Mouse (Mus musculus) thymus, postnatal 4 days (tissue): ENCODE results near the gene Naa50.

Experiments used
- DNase-seq: peaks from one replicate; pipeline ENCODE4 v3.0.0; 2021

Gene Naa50

DNA sequence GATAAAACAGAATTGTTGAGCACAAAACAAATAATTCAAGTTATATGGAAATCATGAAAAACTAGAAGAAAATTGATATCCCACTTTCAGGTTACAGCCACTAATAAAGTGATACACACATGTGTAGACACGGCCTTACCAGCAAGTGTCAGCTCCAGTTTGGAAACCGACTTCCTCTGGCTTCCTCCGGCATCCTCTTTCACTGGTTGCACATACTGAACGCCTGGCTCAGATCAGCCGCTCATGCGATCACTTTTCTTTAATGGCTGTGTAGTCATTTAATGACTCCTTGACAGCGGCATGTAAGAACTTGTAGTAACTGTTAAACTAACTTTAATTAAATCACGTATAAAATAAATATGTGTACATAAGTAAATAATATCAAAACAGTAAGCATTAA, 66.3 kb downstream of the Naa50 start:
- no peak for DNase-seq

DNA sequence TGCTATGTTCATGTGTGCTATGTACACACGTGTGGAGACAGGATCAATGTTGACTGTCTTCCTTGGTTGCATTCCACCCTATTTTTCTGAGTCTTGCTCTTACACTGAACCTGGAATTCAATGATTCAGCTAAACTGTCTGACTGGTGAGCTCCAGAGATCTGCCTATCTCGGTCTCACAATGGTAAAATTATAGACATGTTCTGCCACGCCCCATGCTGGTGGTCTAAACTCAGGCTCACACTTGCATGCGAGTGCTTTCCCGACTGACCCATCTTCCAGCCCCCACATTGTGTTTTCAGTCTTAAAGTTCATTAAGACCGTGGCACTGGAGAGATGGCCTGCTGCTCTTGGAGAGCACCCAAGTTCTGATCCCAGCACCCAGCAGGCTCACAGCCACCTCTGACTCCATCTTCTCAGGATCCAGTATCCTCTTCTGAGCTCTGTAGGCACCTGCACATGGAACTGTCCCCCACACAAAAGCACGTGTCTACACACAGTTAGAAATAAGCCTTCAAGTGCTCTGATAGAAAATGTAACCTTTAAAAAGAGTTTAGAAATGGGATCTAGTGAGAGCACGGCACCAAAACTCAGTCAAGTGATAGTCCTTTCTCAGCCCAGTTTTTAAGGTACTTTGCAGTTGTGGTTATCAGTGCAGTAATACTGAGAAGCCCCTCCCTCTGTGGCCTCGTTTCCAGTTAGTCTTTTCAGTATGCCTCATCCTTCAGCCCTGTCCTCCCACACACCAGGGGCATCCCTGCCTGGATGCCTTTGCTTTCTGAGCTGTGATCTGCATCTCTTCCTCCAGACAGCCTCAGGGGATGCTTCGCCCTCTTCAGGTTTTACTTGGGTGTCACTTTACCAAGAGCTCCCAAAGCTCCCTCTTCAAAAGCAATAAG, 70.8 kb downstream of the Naa50 start:
- no peak for DNase-seq

DNA sequence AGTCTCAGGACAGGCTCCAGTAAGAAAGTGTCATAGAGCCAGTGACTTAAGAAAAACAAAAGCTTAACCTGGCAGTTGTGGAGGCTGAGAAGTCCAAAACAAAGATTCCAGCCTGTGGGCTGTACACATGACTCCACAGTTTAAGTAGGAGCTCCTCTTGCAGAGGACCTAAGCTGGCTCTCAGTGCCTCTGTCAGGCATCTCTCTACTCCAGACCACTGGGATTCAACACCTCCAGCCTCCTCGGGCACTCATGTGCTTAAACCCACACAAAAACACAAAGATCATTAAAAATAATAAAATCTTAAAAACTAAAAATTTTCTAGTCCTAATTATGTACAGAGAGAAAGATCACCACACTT, 71.4 kb downstream of the Naa50 start:
- no peak for DNase-seq

DNA sequence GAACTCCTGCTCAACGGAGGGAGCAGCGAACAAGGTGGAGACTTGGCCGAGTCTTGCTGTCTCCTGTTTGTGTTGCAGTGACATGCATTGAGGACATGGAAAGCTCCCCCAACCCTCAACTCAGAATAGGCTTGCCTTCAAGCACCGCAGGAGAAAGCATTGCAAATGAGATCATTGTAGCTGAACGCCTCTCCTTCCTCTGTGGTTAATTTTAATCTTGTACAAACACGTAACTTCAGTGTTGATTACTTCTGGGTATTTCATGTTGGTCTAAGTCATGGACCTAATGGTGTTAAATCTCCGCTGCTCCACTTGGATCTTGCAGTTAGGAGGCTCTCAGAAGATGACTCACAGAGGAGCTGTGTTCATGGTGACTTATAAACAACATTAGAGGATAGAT, 73.1 kb downstream of the Naa50 start:
- DNase-seq = no peak
